18 mouse cellular contexts compared by ENCODE assay signal in genomic region chr8:13060441-13061150, GRCm38 (mm10). TPM values are rescaled to one million over a fixed set of nuclear protein-coding genes. Genes with fewer than 3 reads are reported as not detected.
A peak's percentile ranks its signal among the peaks of the same experiment; 100 is the strongest.
DNase-seq lines count a peak whose midpoint lies in the region; ATAC-seq lines count a peak whose summit lies in the region.
"Had no signal": no experiment of that assay in that cellular context is flagged by ENCODE, and none has a peak within 500 bp of the region (broad histone marks: within the 10 kb centered on the region; RNA-seq: fewer than 3 reads in every experiment).

TSS of gene Proz (plus strand) at chr8:13060914.

- intact Hi-C loops in heart, postnatal 25 days (cut with DNase I) = no loop called here

- 80% methylated on average over 17 of the region's 17 CpGs for WGBS in kidney, embryonic 14.5 days
- 60% methylated on average over 17 of the region's 17 CpGs for WGBS in liver, embryonic 13.5 days (ENCODE audit: insufficient replicate concordance)
- 81% methylated on average over 17 of the region's 17 CpGs for WGBS in hindbrain, embryonic 14.5 days

- H3K4me3 ChIP-seq in kidney, embryonic 14.5 days (ENCODE audit: low read length) = no peak within 1 kb of the TSS
- peak within 1 kb of the TSS; percentile 47 for H3K4me3 ChIP-seq in liver, embryonic 13.5 days (replicated peaks)
- no peak within 1 kb of the TSS for H3K4me3 ChIP-seq in hindbrain, embryonic 14.5 days (replicated peaks; ENCODE audit: low read length)
- H3K4me3 ChIP-seq: gastrocnemius, adult 2 months; heart, adult 2 months had no signal

- no peaks in the 10 kb centered on the region for H3K4me1 ChIP-seq in kidney, embryonic 14.5 days (ENCODE audit: control insufficient read depth, insufficient read depth, low read length)
- peaks cover 17% of the 10 kb centered on the region for H3K4me1 ChIP-seq in liver, embryonic 13.5 days (replicated peaks)
- no peaks in the 10 kb centered on the region for H3K4me1 ChIP-seq in hindbrain, embryonic 14.5 days (replicated peaks; ENCODE audit: control insufficient read depth, insufficient read depth, low read length)

- H3K27ac ChIP-seq in kidney, embryonic 14.5 days (ENCODE audit: low read depth, low read length) = no peak within 1 kb of the TSS
- peak within 1 kb of the TSS; percentile 73 for H3K27ac ChIP-seq in liver, embryonic 13.5 days
- no peak within 1 kb of the TSS for H3K27ac ChIP-seq in hindbrain, embryonic 14.5 days
- H3K27ac ChIP-seq: gastrocnemius, adult 2 months; heart, adult 2 months had no signal

- peak; percentile 84 for DNase-seq in kidney, adult 11 months
- DNase-seq in kidney, postnatal 14 days = peak; percentile 80
- DNase-seq in liver, embryonic 13.5 days = no peak
- peak; percentile 84 for DNase-seq in yolk sac, embryonic 10.5 days (ENCODE audit: low spot score)
- no peak for DNase-seq in heart, postnatal 25 days (ENCODE audit: low spot score)
- no peak for DNase-seq in hindbrain, embryonic 14.5 days (ENCODE audit: low spot score)
- no peak for DNase-seq in layer of hippocampus, postnatal 25 days (ENCODE audit: extremely low spot score in 1 of 2, low spot score in 1 of 2)
- DNase-seq: adrenal gland, adult 8-10 months; cerebellum, adult 8-10 months; gastrocnemius, adult 2 months; heart, adult 2 months; layer of hippocampus, adult 9-11 months; lung, postnatal 36 days; midbrain, embryonic 14.5 days had no signal

- H3K27me3 ChIP-seq in kidney, embryonic 14.5 days (ENCODE audit: control insufficient read depth, insufficient read depth, low read length) = no peaks in the 10 kb centered on the region
- H3K27me3 ChIP-seq in liver, embryonic 13.5 days = no peaks in the 10 kb centered on the region
- no peaks in the 10 kb centered on the region for H3K27me3 ChIP-seq in hindbrain, embryonic 14.5 days (ENCODE audit: control insufficient read depth, insufficient read depth, low read length)

- no peaks in the 10 kb centered on the region for H3K36me3 ChIP-seq in kidney, embryonic 14.5 days (ENCODE audit: control insufficient read depth, insufficient read depth, low read length)
- no peaks in the 10 kb centered on the region; the same call in 1 of the 2 replicates for H3K36me3 ChIP-seq in liver, embryonic 13.5 days
- H3K36me3 ChIP-seq in hindbrain, embryonic 14.5 days (replicated peaks; ENCODE audit: control insufficient read depth, insufficient read depth) = no peaks in the 10 kb centered on the region

- H3K9ac ChIP-seq in kidney, embryonic 14.5 days (ENCODE audit: low read depth, low read length) = no peak within 1 kb of the TSS
- H3K9ac ChIP-seq in liver, embryonic 13.5 days = peak within 1 kb of the TSS; percentile 51
- no peak within 1 kb of the TSS for H3K9ac ChIP-seq in hindbrain, embryonic 14.5 days

- no peaks in the 10 kb centered on the region for H3K9me3 ChIP-seq in kidney, embryonic 14.5 days (ENCODE audit: control insufficient read depth, low read length)
- H3K9me3 ChIP-seq in liver, embryonic 13.5 days (replicated peaks) = no peaks in the 10 kb centered on the region
- H3K9me3 ChIP-seq in hindbrain, embryonic 14.5 days (ENCODE audit: control insufficient read depth, low read length) = no peaks in the 10 kb centered on the region

- H3K4me2 ChIP-seq in kidney, embryonic 14.5 days (replicated peaks; ENCODE audit: low read depth, low read length) = no peak within 1 kb of the TSS
- peak within 1 kb of the TSS; percentile 49 for H3K4me2 ChIP-seq in liver, embryonic 13.5 days
- H3K4me2 ChIP-seq in hindbrain, embryonic 14.5 days (replicated peaks) = no peak within 1 kb of the TSS

- no peak for ATAC-seq in kidney, embryonic 14.5 days (ENCODE audit: low FRiP score, low TSS enrichment)
- peak; percentile 67 for ATAC-seq in liver, embryonic 13.5 days (ENCODE audit: low read depth)
- no peak for ATAC-seq in hindbrain, embryonic 14.5 days (ENCODE audit: low FRiP score)
- ATAC-seq: forebrain, embryonic 14.5 days; hindbrain, embryonic 16.5 days had no signal

RNA-seq across cellular contexts. Expression of gene Proz, which starts in this region (rescaled TPM):
- polyA plus RNA-seq in kidney, embryonic 14.5 days (2014; fragmentation: Nextera tagmentation; extraction: Ambion mirVana) = 0.43 and 0.51 TPM in 2 replicates
- 15.8 and 22.7 TPM in 2 replicates for polyA plus RNA-seq in liver, embryonic 13.5 days (2015; fragmentation: Nextera tagmentation; extraction: Ambion mirVana)
- total RNA-seq in heart, postnatal 25 days (2021) = not detected
- 0.86 and 0.90 TPM in 2 replicates for polyA plus RNA-seq in hindbrain, embryonic 14.5 days (2014; fragmentation: Nextera tagmentation; extraction: Ambion mirVana)
- total RNA-seq in layer of hippocampus, postnatal 25 days (2021) = not detected
- total RNA-seq: gastrocnemius, adult 2 months; heart, adult 2 months; left cerebral cortex, postnatal 10 days had no signal
- polyA plus RNA-seq: heart, adult 2 months had no signal

Comparison
In these comparisons a context has a peak if more than half of its experiments do, and no peak if none do; other contexts are left out.
1. DNase-seq: peak in kidney, adult 11 months (single experiment), kidney, postnatal 14 days (single experiment) and yolk sac, embryonic 10.5 days (single experiment); none in liver, embryonic 13.5 days (single experiment), heart, postnatal 25 days (single experiment), hindbrain, embryonic 14.5 days (single experiment) and layer of hippocampus, postnatal 25 days (0 of 2).